Mouse (Mus musculus): Measurements from ENCODE around the gene Grid1.

The Grid1 gene

GRCm38 (mm10) chr14:34919221-34919620 is 99.3 kb downstream of the Grid1 start:
- DNase-seq, result no peak

GRCm38 (mm10) chr14:34921265-34921664 is 101.4 kb downstream of the Grid1 start:
- DNase-seq, result no peak

- no peak for DNase-seq
Measured at GRCm38 (mm10) chr14:34925021-34925420, 105.1 kb downstream of the Grid1 start.

- no peak for DNase-seq
Measured at GRCm38 (mm10) chr14:34930040-34930719, 110.3 kb downstream of the Grid1 start.

- DNase-seq, result no peak
Measured at GRCm38 (mm10) chr14:34933197-34933596, 113.3 kb downstream of the Grid1 start.

GRCm38 (mm10) chr14:34936192-34936770 is 116.4 kb downstream of the Grid1 start:
- DNase-seq, result peak; percentile 35

GRCm38 (mm10) chr14:34944390-34944979 is 124.6 kb downstream of the Grid1 start:
- peak; percentile 75 for DNase-seq

- no peak for DNase-seq
Measured at GRCm38 (mm10) chr14:34945471-34946313, 125.8 kb downstream of the Grid1 start.

GRCm38 (mm10) chr14:34946314-34946583 is 126.3 kb downstream of the Grid1 start:
- DNase-seq, result no peak

GRCm38 (mm10) chr14:34948249-34948648 is 128.3 kb downstream of the Grid1 start:
- DNase-seq, result no peak

GRCm38 (mm10) chr14:34952311-34952710 is 132.4 kb downstream of the Grid1 start:
- no peak for DNase-seq

GRCm38 (mm10) chr14:34953566-34953965 is 133.7 kb downstream of the Grid1 start:
- DNase-seq, result peak; percentile 40

GRCm38 (mm10) chr14:34955689-34956088 is 135.8 kb downstream of the Grid1 start:
- DNase-seq, result no peak

GRCm38 (mm10) chr14:34960227-34960626 is 140.3 kb downstream of the Grid1 start:
- peak; percentile 50 for DNase-seq

GRCm38 (mm10) chr14:34963616-34964168 is 143.8 kb downstream of the Grid1 start:
- no peak for DNase-seq

GRCm38 (mm10) chr14:34969102-34969819 is 149.4 kb downstream of the Grid1 start:
- DNase-seq, result peak; percentile 42

- DNase-seq, result no peak
Measured at GRCm38 (mm10) chr14:34972930-34973329, 153.0 kb downstream of the Grid1 start.

- no peak for DNase-seq
Measured at GRCm38 (mm10) chr14:34980756-34981155, 160.8 kb downstream of the Grid1 start.

- no peak for DNase-seq
Measured at GRCm38 (mm10) chr14:34989131-34989530, 169.2 kb downstream of the Grid1 start.

- DNase-seq, result no peak
Measured at GRCm38 (mm10) chr14:35006736-35007135, 186.8 kb downstream of the Grid1 start.

- no peak for DNase-seq
Measured at GRCm38 (mm10) chr14:35008674-35009073, 188.8 kb downstream of the Grid1 start.

- DNase-seq, result no peak
Measured at GRCm38 (mm10) chr14:35009074-35009473, 189.2 kb downstream of the Grid1 start.

- DNase-seq, result no peak
Measured at GRCm38 (mm10) chr14:35026686-35027085, 206.8 kb downstream of the Grid1 start.
